Mouse (Mus musculus) G1E-ER4 (cell line): ENCODE measurements at regions not wholly inside any gene's neighbourhood (a gene's known extent, or its start where the extent isn't known, plus 50 kb on each side); places are given as distances from the start of the nearest gene placed in this dataset.

Source experiments
- GATA1 ChIP-seq: IDR thresholded peaks from one replicate; pipeline ENCODE4 v1.8.0; 2012; ENCODE audit warnings: low read length, inconsistent platforms

DNA sequence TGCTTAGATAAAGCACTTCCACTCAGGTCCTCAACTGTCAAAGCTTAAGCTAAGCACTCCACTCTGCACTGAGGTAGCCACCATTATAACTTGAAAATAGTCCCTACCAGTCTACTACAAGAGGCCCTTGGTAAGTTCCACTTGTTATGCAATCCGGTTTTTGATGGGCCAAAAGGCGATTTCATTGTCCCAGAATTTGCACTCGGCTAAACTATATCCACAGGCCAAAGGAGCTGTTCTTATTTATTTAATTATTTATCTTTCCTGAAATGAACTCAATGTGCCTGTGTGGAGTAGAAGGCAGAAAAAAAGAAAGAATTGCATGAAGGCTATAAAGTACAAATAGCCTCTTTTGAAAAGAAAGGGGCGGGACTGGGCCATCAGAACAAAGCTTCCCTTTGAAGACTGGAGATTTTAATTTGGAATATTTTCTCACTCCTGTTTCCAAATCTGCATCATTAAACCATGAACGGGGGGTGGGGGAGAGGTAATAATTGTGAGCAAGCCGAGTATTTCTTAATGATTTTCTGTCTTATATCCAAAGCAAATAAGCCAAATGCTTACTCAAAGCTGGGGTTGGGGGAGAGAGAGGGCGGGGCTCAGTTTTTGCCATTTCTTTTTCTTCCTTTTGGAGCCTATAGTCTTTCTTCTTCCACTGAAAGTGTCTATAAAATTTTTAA, 489.3 kb downstream of the Tox3 start:
- TF ChIP-seq GATA1, result no peak

GRCm38 (mm10) chr8:89855556-89855955, 492.6 kb downstream of the Tox3 start:
- TF ChIP-seq GATA1, result no peak

DNA sequence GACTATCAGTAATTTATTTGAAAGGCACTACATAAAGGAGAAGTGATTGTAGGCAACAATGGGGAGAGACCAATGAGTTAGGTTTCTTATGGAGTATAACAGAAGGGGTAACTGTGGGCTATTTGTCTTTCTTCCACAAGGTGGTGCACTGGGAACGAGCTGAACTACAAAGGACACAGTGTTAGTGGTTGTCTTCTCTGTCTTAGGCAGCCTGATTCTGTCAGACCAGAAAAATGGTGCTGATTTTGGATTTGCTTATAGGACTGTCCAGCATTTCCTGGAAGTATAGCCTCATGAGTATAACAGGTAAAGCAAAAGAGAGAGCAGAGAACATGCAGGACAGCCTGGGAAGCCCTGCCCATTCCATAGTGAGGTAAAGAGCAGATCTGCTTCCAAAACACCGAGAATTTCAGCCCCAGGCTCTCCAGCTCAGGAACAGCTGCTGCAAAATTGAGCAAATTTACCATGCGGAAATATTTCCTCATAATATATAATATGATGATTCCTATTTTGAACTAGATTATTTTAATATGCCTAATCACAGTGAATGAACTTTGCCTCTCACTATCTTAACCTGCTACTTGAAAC, 497.8 kb downstream of the Tox3 start:
- no peak for TF ChIP-seq GATA1

DNA sequence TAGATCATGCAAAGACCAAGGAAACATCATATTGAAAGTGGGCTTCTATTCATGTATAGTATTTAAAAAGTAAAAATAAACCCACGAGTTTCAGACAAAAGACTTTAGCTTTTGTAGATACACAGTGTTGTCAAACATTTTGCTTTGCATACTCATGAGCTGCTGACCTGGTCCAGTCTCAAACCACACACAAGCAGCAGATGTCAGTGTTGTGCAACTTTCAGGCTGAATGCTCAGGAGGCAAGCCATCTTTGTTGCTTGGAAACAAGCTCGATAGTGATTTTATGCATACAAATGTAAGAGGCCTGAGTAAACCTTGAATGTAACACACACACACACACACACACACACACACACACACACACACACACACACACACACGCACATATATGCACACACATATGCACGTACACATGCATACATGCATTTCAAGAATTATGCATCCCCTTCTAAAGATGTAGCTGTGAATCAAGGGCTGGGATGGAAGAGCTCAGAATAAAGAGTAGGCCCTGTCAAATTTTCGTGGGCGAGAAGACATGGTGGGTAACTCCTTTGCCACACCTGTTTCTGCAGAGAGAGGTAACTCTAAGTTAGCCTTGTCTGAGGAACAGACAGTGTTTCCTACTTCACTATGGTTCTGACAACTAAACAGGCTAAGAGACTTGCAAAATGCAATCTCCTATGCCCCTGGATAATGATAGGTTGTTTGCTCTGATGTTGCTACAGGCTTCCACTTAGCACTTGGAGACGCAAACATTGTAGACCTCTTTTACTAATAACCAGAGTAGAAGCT, 498.5 kb downstream of the Tox3 start:
- TF ChIP-seq GATA1, result no peak

DNA sequence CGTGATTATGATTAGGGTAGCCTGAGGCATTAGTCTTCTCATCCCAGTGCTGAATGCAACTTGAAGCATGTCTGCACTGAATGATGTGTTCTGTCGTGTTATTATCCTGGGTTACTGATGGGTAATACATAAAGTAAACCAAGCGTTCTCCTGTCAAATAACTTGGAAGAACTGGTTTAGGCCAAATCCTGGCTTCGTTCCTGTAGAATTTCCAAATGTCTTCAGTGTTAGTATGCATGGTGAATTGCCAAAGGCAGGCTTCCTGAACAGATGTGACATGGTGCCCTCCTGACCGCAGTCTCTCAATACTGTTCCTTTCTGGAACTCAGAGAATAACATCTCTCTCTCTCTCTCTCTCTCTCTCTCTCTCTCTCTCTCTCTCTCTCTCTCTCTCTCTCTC, 509.6 kb downstream of the Tox3 start:
- TF ChIP-seq GATA1, result no peak

GRCm38 (mm10) chr8:89833715-89834114, 514.4 kb downstream of the Tox3 start:
- TF ChIP-seq GATA1, result no peak

- TF ChIP-seq GATA1, result no peak
These were observed 523.6 kb downstream of the Tox3 start for GRCm38 (mm10) chr8:89824586-89824985.

- TF ChIP-seq GATA1, result no peak
These were observed 524.5 kb downstream of the Tox3 start for GRCm38 (mm10) chr8:89823631-89824030.

DNA sequence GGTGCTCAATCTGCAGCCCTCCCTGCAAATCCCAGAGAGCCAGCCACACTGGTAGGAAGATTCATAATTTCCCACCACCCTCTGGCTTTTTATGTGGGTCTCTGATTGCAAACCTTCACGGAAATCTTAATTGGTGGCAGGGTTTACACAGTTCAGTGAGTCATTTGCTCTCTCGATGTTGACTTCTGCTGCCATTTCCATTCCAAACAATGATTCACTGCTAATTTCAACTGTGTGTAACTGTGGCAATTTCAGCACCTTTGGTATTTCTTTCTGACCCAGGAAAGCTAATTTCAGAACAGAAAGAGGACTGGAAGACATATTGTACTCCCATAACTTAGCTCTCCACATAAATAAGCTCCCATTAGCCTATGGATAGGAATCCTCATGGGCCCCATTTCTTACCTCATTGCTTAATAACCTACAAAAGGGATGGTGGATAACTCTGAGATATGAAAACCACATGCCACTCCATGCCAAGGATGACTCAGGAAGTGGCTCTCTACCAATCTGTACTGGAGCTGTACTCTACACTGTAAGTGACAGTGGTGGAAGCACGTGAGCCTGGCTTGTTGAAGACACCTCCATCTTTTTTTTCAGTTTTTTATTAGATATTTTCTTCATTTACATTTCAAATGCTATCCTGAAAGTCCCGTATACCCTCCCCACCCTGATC, 536.0 kb downstream of the Tox3 start:
- TF ChIP-seq GATA1, result no peak

GRCm38 (mm10) chr8:89788296-89788695, 559.8 kb downstream of the Tox3 start:
- TF ChIP-seq GATA1, result no peak

GRCm38 (mm10) chr8:89787050-89787905, 560.9 kb downstream of the Tox3 start:
- no peak for TF ChIP-seq GATA1

DNA sequence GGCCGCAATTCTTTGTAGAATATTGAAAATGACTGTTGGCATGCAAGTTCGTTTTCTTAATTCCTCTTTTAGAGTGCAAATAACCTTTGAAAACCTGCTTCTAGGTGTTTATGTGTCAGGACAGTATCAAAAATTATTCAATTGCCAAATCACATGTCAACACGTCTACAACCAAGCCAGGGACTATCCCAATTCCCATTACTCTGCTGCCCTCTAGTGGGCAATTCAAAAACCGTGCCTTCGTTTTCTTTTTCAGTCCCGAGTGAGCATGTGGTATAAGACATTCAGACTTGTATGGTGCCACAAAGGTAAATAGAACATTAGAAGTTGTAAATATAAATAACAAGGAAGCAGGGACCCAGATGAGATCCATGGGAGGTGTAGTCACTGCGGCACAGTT, 563.1 kb downstream of the Tox3 start:
- TF ChIP-seq GATA1, result no peak

DNA sequence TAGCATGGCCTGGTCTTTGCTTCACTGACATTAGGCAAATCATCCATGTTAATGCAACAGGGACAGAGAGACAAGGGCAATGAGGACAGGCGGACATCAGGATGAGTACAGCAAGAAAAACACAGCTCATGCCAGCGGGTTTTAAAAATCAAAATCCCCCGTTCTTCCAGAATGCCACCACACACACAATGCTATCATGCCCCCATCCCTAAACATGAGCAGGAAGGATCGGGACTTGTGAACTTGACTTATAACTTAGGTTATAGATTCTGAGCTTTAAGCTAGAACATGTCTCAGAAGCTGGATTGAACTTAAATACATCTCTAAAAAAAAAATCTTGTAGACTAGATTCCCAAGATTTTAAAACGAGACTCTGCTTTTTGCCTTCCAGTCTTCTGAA, 564.8 kb downstream of the Tox3 start:
- TF ChIP-seq GATA1, result no peak

DNA sequence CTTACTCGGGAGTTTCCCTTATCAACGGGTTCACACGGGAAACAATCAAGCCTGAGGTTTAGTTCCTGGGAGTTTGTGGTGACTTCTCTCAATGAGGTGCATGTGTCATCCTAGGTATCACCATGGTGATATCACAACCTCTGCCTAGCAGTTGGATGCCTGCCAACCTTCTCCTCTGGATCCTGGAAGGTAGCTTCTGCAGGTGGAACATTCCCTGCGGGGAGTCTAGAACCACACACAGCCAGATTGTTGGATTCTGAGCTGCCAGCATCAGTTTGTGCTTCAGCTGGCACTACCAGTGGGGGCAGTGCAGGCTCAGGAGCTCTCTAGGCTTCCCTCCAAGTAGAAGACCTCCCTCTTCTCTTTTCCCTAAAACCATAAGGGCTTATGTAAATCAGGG, 581.8 kb downstream of the Tox3 start:
- TF ChIP-seq GATA1, result no peak

DNA sequence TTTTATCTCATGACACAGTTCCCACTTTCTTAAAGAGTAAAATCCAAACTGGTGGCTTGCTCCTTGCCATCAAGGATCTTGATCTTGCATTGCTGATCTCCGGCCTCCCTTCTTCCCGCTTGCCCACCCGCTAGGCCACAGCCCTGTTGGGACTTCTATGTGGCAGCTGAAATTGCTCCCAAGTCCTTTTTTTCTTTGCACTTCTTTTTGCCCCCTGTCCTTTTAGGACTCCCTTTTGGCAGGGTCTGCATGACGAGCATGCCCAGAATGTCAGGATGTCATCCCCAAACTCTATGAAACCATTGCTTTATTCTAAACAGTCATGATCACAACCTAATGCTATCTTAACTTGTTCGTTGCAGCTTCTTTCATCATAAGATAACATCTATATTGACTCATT, 588.6 kb downstream of the Tox3 start:
- no peak for TF ChIP-seq GATA1
